Mouse (Mus musculus) kidney, adult 18-20 months (tissue): Measurements from ENCODE around the gene Hist1h2bh.
A peak's percentile ranks its signal among the peaks of the same experiment; 100 is the strongest.

ENCODE experiments used
- DNase-seq: peaks from one replicate; pipeline ENCODE4 v3.0.0; 2021

Hist1h2bh gene

GRCm38 (mm10) chr13:23501511-23501910 lies 41.7 kb downstream of the Hist1h2bh start:
- DNase-seq, result no peak

- peak; percentile 25 for DNase-seq
Observed at GRCm38 (mm10) chr13:23500424-23501200, 42.6 kb downstream of the Hist1h2bh start.

GRCm38 (mm10) chr13:23499943-23500342 lies 43.2 kb downstream of the Hist1h2bh start:
- no peak for DNase-seq

- no peak for DNase-seq
Observed at GRCm38 (mm10) chr13:23498653-23499052, 44.5 kb downstream of the Hist1h2bh start.

- no peak for DNase-seq
Observed at GRCm38 (mm10) chr13:23497656-23498321, 45.4 kb downstream of the Hist1h2bh start.

- no peak for DNase-seq
Observed at GRCm38 (mm10) chr13:23495526-23495925, 47.7 kb downstream of the Hist1h2bh start.

- no peak for DNase-seq
Observed at GRCm38 (mm10) chr13:23491990-23492389, 51.2 kb downstream of the Hist1h2bh start.
